Mouse (Mus musculus): ENCODE measurements around the gene Dram1. TPM values are rescaled to one million over a fixed set of nuclear protein-coding genes. Genes with fewer than 3 reads are reported as not detected.

Gene Dram1
- polyA plus RNA-seq, 1 experiment from 2014 or later, result 1.9 TPM

GRCm38 (mm10) chr10:88303079-88303478 is 75.8 kb downstream of the Dram1 start:
- H3K4me1 ChIP-seq, result 0 out of 2 replicates have a peak, but pooled peaks cover 4% of the 10 kb centered on the region
- H3K27me3 ChIP-seq, result no peaks in the 10 kb centered on the region
- H3K9me3 ChIP-seq (replicated peaks), result no peaks in the 10 kb centered on the region
- no peak for ATAC-seq (replicated peaks; ENCODE audit: low FRiP score)
- no peak overlapping the region for H3K9ac ChIP-seq
- no peak overlapping the region for H3K4me3 ChIP-seq (replicated peaks)
- WGBS, result 66% methylated on average over 11 of the region's 11 CpGs
- H3K4me2 ChIP-seq, result no peak overlapping the region
- H3K36me3 ChIP-seq, result no peaks in the 10 kb centered on the region
- no peak overlapping the region for H3K27ac ChIP-seq

GRCm38 (mm10) chr10:88301802-88302470 is 76.9 kb downstream of the Dram1 start:
- H3K9me3 ChIP-seq (replicated peaks), result no peaks in the 10 kb centered on the region
- no peak overlapping the region for H3K9ac ChIP-seq
- H3K27me3 ChIP-seq, result no peaks in the 10 kb centered on the region
- 0 out of 2 replicates have a peak, but pooled peaks cover 4% of the 10 kb centered on the region for H3K4me1 ChIP-seq
- H3K27ac ChIP-seq, result no peak overlapping the region
- H3K36me3 ChIP-seq, result no peaks in the 10 kb centered on the region
- 85% methylated on average over 6 of the region's 6 CpGs for WGBS
- H3K4me2 ChIP-seq, result no peak overlapping the region
- ATAC-seq (replicated peaks; ENCODE audit: low FRiP score), result no peak
- H3K4me3 ChIP-seq (replicated peaks), result no peak overlapping the region

GRCm38 (mm10) chr10:88296991-88297390 is 81.9 kb downstream of the Dram1 start:
- H3K4me3 ChIP-seq (replicated peaks), result no peak overlapping the region
- 56% methylated on average over 10 of the region's 10 CpGs for WGBS
- ATAC-seq (replicated peaks; ENCODE audit: low FRiP score), result no peak
- H3K36me3 ChIP-seq, result no peaks in the 10 kb centered on the region
- H3K9ac ChIP-seq, result no peak overlapping the region
- H3K4me1 ChIP-seq, result no peaks in the 10 kb centered on the region
- H3K4me2 ChIP-seq, result no peak overlapping the region
- H3K9me3 ChIP-seq (replicated peaks), result no peaks in the 10 kb centered on the region
- H3K27ac ChIP-seq, result no peak overlapping the region
- no peaks in the 10 kb centered on the region for H3K27me3 ChIP-seq

DNA sequence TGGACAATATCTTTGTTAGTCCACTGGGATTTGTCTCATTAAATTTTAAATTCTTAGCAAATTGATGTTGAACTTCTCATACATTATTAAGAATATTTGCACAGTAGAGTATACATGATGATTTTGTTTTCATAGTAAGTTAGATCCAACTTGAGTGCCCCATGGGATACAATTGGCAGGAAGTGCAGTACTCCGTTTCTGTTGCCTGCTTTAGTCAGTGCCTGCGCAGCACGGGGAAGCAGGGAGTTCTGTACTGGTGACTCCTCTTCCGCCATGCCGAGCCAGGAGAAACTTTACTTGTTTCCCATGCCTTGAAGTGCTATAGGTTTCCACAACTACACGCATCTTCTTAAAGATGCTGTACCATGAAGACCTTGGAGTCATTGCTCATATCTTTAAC is 83.8 kb downstream of the Dram1 start:
- no peak for ATAC-seq (replicated peaks; ENCODE audit: low FRiP score)
- no peak overlapping the region for H3K27ac ChIP-seq
- no peaks in the 10 kb centered on the region for H3K27me3 ChIP-seq
- no peaks in the 10 kb centered on the region for H3K4me1 ChIP-seq
- H3K9me3 ChIP-seq (replicated peaks), result no peaks in the 10 kb centered on the region
- 81% methylated on average over 6 of the region's 6 CpGs for WGBS
- H3K4me2 ChIP-seq, result no peak overlapping the region
- H3K9ac ChIP-seq, result no peak overlapping the region
- H3K4me3 ChIP-seq (replicated peaks), result no peak overlapping the region
- no peaks in the 10 kb centered on the region for H3K36me3 ChIP-seq

- H3K27ac ChIP-seq, result no peak overlapping the region
- H3K9me3 ChIP-seq (replicated peaks), result no peaks in the 10 kb centered on the region
- no peak overlapping the region for H3K4me2 ChIP-seq
- no peaks in the 10 kb centered on the region for H3K36me3 ChIP-seq
- ATAC-seq (replicated peaks; ENCODE audit: low FRiP score), result no peak
- H3K4me3 ChIP-seq (replicated peaks), result no peak overlapping the region
- no peak overlapping the region for H3K9ac ChIP-seq
- 67% methylated on average over 10 of the region's 10 CpGs for WGBS
- H3K4me1 ChIP-seq, result no peaks in the 10 kb centered on the region
- H3K27me3 ChIP-seq, result no peaks in the 10 kb centered on the region
Measured at GRCm38 (mm10) chr10:88288061-88288460, 90.8 kb downstream of the Dram1 start.

- ATAC-seq (replicated peaks; ENCODE audit: low FRiP score), result no peak
Measured at GRCm38 (mm10) chr10:88287261-88287660, 91.6 kb downstream of the Dram1 start.

GRCm38 (mm10) chr10:88284343-88284990 is 94.4 kb downstream of the Dram1 start:
- Histone ChIP-seq H3K36me3 (no peaks in the 10 kb centered on the region), H3K4me2 (no peak overlapping the region), H3K27ac (no peak overlapping the region), H3K4me1 (no peaks in the 10 kb centered on the region), H3K27me3 (no peaks in the 10 kb centered on the region), H3K9ac (no peak overlapping the region), H3K4me3 (replicated peaks) (no peak overlapping the region), H3K9me3 (replicated peaks) (no peaks in the 10 kb centered on the region)
- ATAC-seq (replicated peaks; ENCODE audit: low FRiP score), result no peak
- 81% methylated on average over 4 of the region's 4 CpGs for WGBS

More at GRCm38 (mm10) chr10:88287261-88287660, 91.6 kb downstream of the Dram1 start:
- 71% methylated on average over 8 of the region's 8 CpGs for WGBS
- Histone ChIP-seq H3K4me1 (no peaks in the 10 kb centered on the region), H3K9ac (no peak overlapping the region), H3K36me3 (no peaks in the 10 kb centered on the region), H3K27me3 (no peaks in the 10 kb centered on the region), H3K27ac (no peak overlapping the region), H3K9me3 (replicated peaks) (no peaks in the 10 kb centered on the region), H3K4me3 (replicated peaks) (no peak overlapping the region), H3K4me2 (no peak overlapping the region)

DNA sequence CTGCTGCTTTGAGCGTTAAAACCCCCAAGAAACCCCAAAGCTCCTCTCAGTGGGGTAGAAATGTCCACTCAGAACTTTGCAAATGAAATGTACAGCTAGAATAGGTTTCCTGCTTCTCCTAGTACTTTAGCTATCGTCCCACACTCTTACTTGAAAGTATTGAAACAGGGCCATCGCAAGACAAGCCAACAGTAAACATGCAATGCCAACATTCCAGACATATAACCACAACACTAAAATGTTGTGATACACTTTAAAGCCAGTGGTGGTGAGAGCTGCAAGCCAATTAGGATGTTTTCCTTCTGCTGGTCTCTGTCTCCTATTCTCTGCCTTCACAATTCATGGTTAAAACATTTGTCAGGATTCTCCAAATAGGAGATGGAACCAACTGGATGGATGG is 97.2 kb downstream of the Dram1 start:
- H3K27me3 ChIP-seq, result no peaks in the 10 kb centered on the region
- no peak overlapping the region for H3K27ac ChIP-seq
- WGBS, result 81% methylated on average over 3 of the region's 3 CpGs
- H3K9ac ChIP-seq, result no peak overlapping the region
- no peaks in the 10 kb centered on the region for H3K36me3 ChIP-seq
- H3K4me2 ChIP-seq, result no peak overlapping the region
- no peaks in the 10 kb centered on the region for H3K4me1 ChIP-seq
- no peak overlapping the region for H3K4me3 ChIP-seq (replicated peaks)
- no peaks in the 10 kb centered on the region for H3K9me3 ChIP-seq (replicated peaks)
- ATAC-seq (replicated peaks; ENCODE audit: low FRiP score), result no peak

DNA sequence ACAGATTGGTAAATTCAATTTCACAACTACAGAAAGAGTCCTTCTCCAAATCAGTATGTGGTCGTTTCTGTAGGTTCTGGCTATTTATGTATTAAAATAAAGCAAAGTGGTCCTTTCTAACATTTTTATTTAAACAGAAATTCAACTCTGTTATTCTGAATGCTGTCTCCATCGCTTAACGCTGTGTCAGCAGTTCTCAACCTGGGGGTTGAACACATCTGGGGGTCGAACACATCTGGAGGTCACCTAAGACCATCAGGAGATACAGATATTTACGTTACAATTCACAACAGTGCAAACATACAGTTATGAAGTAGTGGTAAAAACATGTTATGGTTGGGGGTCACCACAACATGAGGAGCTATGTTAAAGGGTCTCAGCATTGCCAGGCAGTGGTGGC is 104.8 kb downstream of the Dram1 start:
- H3K9me3 ChIP-seq (replicated peaks), result no peaks in the 10 kb centered on the region
- no peak overlapping the region for H3K9ac ChIP-seq
- no peak for ATAC-seq (replicated peaks; ENCODE audit: low FRiP score)
- no peaks in the 10 kb centered on the region for H3K4me1 ChIP-seq
- 82% methylated on average over 5 of the region's 5 CpGs for WGBS
- no peak overlapping the region for H3K4me2 ChIP-seq
- H3K36me3 ChIP-seq, result no peaks in the 10 kb centered on the region
- no peak overlapping the region for H3K4me3 ChIP-seq (replicated peaks)
- H3K27me3 ChIP-seq, result no peaks in the 10 kb centered on the region
- H3K27ac ChIP-seq, result no peak overlapping the region

Other genes starting within 250 kb of the Dram1 start
- 10.4 and 13.5 TPM in 2 replicates for gene Parpbp, start 232.1 kb downstream of the Dram1 start, polyA plus RNA-seq (2015; fragmentation: Nextera tagmentation; extraction: Ambion mirVana)
- 81.3 and 82.0 TPM in 2 replicates for gene Nup37, start 232.1 kb downstream of the Dram1 start, polyA plus RNA-seq (2015; fragmentation: Nextera tagmentation; extraction: Ambion mirVana)
- 60.2 and 63.9 TPM in 2 replicates for gene Washc3, start 178.0 kb downstream of the Dram1 start, polyA plus RNA-seq (2015; fragmentation: Nextera tagmentation; extraction: Ambion mirVana)
- gene Gnptab, start 52 bp upstream of the Dram1 start, polyA plus RNA-seq (2015; fragmentation: Nextera tagmentation; extraction: Ambion mirVana), result 12.4 and 14.3 TPM in 2 replicates
- gene Sycp3, start 80.5 kb upstream of the Dram1 start, polyA plus RNA-seq (2015; fragmentation: Nextera tagmentation; extraction: Ambion mirVana), result 0.23 and 0.24 TPM in 2 replicates
- 42.5 and 55.4 TPM in 2 replicates for gene Chpt1, start 125.0 kb upstream of the Dram1 start, polyA plus RNA-seq (2015; fragmentation: Nextera tagmentation; extraction: Ambion mirVana)
- 8.4 and 17.8 TPM in 2 replicates for gene Mybpc1, start 226.1 kb upstream of the Dram1 start, polyA plus RNA-seq (2015; fragmentation: Nextera tagmentation; extraction: Ambion mirVana)